8 mouse cellular contexts compared by ENCODE assay signal in the genomic region with DNA sequence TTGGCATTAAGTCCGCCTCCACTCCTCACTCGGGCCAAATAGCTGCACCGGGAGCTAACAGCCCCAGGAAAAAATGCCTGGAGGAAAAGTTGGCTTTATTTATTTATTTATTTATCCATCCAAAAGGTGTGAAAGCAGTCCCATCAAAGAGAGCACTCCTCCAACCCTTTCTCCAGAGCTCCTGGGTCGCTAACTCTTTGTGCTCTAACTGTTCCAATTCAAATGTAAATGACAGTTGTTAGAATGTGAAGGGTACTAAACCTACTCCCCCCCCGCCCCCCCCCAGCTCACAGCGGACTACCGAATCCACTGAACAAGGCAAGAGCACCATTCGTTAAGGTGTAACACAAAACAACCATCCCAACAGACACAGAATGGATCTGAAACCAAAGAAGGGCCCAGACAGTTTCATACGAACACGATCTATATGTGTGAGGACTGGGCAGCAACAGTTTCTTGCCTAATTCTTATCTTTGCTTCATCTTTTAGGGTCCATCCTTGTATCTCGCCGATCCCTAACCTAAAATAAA. TPM values are rescaled to one million over a fixed set of nuclear protein-coding genes. Genes with fewer than 3 reads are reported as not detected.
DNase-seq lines count a peak whose midpoint lies in the region; ATAC-seq lines count a peak whose summit lies in the region.

No protein-coding gene starts in this region.

- no peak overlapping the region for H3K27ac ChIP-seq in lung, embryonic 15.5 days
- H3K27ac ChIP-seq in embryonic facial prominence, embryonic 13.5 days, result peak overlapping the region; percentile 86; the same call in 1 of the 2 replicates
- no peak overlapping the region for H3K27ac ChIP-seq in intestine, embryonic 16.5 days (ENCODE audit: low read length)
- peak overlapping the region; percentile 94 for H3K27ac ChIP-seq in neural tube, embryonic 15.5 days (replicated peaks)

- no peak for DNase-seq in lung, adult 18-20 months
- DNase-seq in right cerebral cortex, postnatal 4 days, result no peak
- no peak for DNase-seq in urinary bladder, adult 2 months (ENCODE audit: low spot score)
- DNase-seq in Muller cell, postnatal 12 days (ENCODE audit: inconsistent ontology term), result no peak

- H3K4me2 ChIP-seq in lung, embryonic 15.5 days, result peak overlapping the region; percentile 57
- H3K4me2 ChIP-seq in embryonic facial prominence, embryonic 13.5 days, result peak overlapping the region; percentile 61
- peak overlapping the region; percentile 40 for H3K4me2 ChIP-seq in intestine, embryonic 16.5 days (ENCODE audit: low read depth, low read length)
- peak overlapping the region; percentile 65 for H3K4me2 ChIP-seq in neural tube, embryonic 15.5 days

- H3K36me3 ChIP-seq in lung, embryonic 15.5 days, result no peaks in the 10 kb centered on the region
- H3K36me3 ChIP-seq in embryonic facial prominence, embryonic 13.5 days, result no peaks in the 10 kb centered on the region
- no peaks in the 10 kb centered on the region for H3K36me3 ChIP-seq in intestine, embryonic 16.5 days (ENCODE audit: control insufficient read depth, insufficient read depth, low read length)
- H3K36me3 ChIP-seq in neural tube, embryonic 15.5 days, result no peaks in the 10 kb centered on the region

- no peaks in the 10 kb centered on the region for H3K4me1 ChIP-seq in lung, embryonic 15.5 days
- H3K4me1 ChIP-seq in embryonic facial prominence, embryonic 13.5 days, result no peaks in the 10 kb centered on the region
- H3K4me1 ChIP-seq in intestine, embryonic 16.5 days (ENCODE audit: control insufficient read depth, insufficient read depth, low read length), result no peaks in the 10 kb centered on the region
- H3K4me1 ChIP-seq in neural tube, embryonic 15.5 days, result peaks cover 10% of the 10 kb centered on the region

- H3K4me3 ChIP-seq in lung, embryonic 15.5 days, result peak overlapping the region; percentile 55
- H3K4me3 ChIP-seq in embryonic facial prominence, embryonic 13.5 days, result peak overlapping the region; percentile 52
- H3K4me3 ChIP-seq in intestine, embryonic 16.5 days (ENCODE audit: low read length), result peak overlapping the region; percentile 59
- H3K4me3 ChIP-seq in neural tube, embryonic 15.5 days (replicated peaks), result peak overlapping the region; percentile 55

- H3K9ac ChIP-seq in lung, embryonic 15.5 days, result peak overlapping the region; percentile 52
- H3K9ac ChIP-seq in embryonic facial prominence, embryonic 13.5 days, result peak overlapping the region; percentile 73
- peak overlapping the region; percentile 72 for H3K9ac ChIP-seq in intestine, embryonic 16.5 days (ENCODE audit: low read depth, low read length)
- H3K9ac ChIP-seq in neural tube, embryonic 15.5 days (replicated peaks), result peak overlapping the region; percentile 52

- no peaks in the 10 kb centered on the region for H3K27me3 ChIP-seq in lung, embryonic 15.5 days
- H3K27me3 ChIP-seq in embryonic facial prominence, embryonic 13.5 days, result no peaks in the 10 kb centered on the region; the same call in 1 of the 2 replicates
- no peaks in the 10 kb centered on the region for H3K27me3 ChIP-seq in intestine, embryonic 16.5 days (replicated peaks; ENCODE audit: control insufficient read depth, insufficient read depth, low read length)
- H3K27me3 ChIP-seq in neural tube, embryonic 15.5 days (replicated peaks), result no peaks in the 10 kb centered on the region

- H3K9me3 ChIP-seq in lung, embryonic 15.5 days, result no peaks in the 10 kb centered on the region
- no peaks in the 10 kb centered on the region for H3K9me3 ChIP-seq in embryonic facial prominence, embryonic 13.5 days
- no peaks in the 10 kb centered on the region for H3K9me3 ChIP-seq in intestine, embryonic 16.5 days (ENCODE audit: control insufficient read depth, low read length)
- no peaks in the 10 kb centered on the region for H3K9me3 ChIP-seq in neural tube, embryonic 15.5 days (replicated peaks)

- ATAC-seq in lung, embryonic 15.5 days (ENCODE audit: borderline replicate concordance, extremely low read depth, low FRiP score, low TSS enrichment), result no peak
- no peak for ATAC-seq in embryonic facial prominence, embryonic 13.5 days (ENCODE audit: insufficient number of reproducible peaks, insufficient read depth, low FRiP score, low TSS enrichment, low read depth)
- peak; percentile 41 for ATAC-seq in intestine, embryonic 16.5 days
- peak; percentile 48; the same call in 1 of the 2 replicates for ATAC-seq in neural tube, embryonic 15.5 days (ENCODE audit: low FRiP score)

- 18% methylated on average over 12 of the region's 12 CpGs for WGBS in lung, embryonic 15.5 days
- WGBS in embryonic facial prominence, embryonic 13.5 days, result 24% methylated on average over 12 of the region's 12 CpGs
- 13% methylated on average over 12 of the region's 12 CpGs for WGBS in intestine, embryonic 16.5 days
- WGBS in neural tube, embryonic 15.5 days, result 12% methylated on average over 12 of the region's 12 CpGs

RNA-seq across cellular contexts. Expression of gene Slc25a53, which starts 0.6 kb away (rescaled TPM):
- polyA plus RNA-seq in lung, embryonic 15.5 days (2015; fragmentation: Nextera tagmentation; extraction: Ambion mirVana), result 12.1 and 14.6 TPM in 2 replicates
- 14.1 and 14.4 TPM in 2 replicates for polyA plus RNA-seq in embryonic facial prominence, embryonic 13.5 days (2015; fragmentation: Nextera tagmentation; extraction: Ambion mirVana)
- 5.1 and 6.7 TPM in 2 replicates for polyA plus RNA-seq in intestine, embryonic 16.5 days (2015; fragmentation: Nextera tagmentation; extraction: Ambion mirVana)
- polyA plus RNA-seq in neural tube, embryonic 15.5 days (2015; fragmentation: Nextera tagmentation; extraction: Ambion mirVana), result 10.8 and 11.1 TPM in 2 replicates
- 5.9 and 6.8 TPM in 2 replicates for polyA plus RNA-seq in urinary bladder, adult 2 months (2012; rRNA removed)

RNA-seq across cellular contexts. Expression of gene Fam199x, which starts 11.9 kb away (rescaled TPM):
- 10.9 and 11.2 TPM in 2 replicates for polyA plus RNA-seq in lung, embryonic 15.5 days (2015; fragmentation: Nextera tagmentation; extraction: Ambion mirVana)
- 7.8 and 8.8 TPM in 2 replicates for polyA plus RNA-seq in embryonic facial prominence, embryonic 13.5 days (2015; fragmentation: Nextera tagmentation; extraction: Ambion mirVana)
- 3.7 TPM in 2 replicates for polyA plus RNA-seq in intestine, embryonic 16.5 days (2015; fragmentation: Nextera tagmentation; extraction: Ambion mirVana)
- polyA plus RNA-seq in neural tube, embryonic 15.5 days (2015; fragmentation: Nextera tagmentation; extraction: Ambion mirVana), result 7.1 and 7.5 TPM in 2 replicates
- 2.7 and 3.2 TPM in 2 replicates for polyA plus RNA-seq in urinary bladder, adult 2 months (2012; rRNA removed)

RNA-seq across cellular contexts. Expression of gene Zcchc18, which starts 44.6 kb away (rescaled TPM):
- polyA plus RNA-seq in lung, embryonic 15.5 days (2015; fragmentation: Nextera tagmentation; extraction: Ambion mirVana), result 11.0 and 11.4 TPM in 2 replicates
- 32.5 and 35.0 TPM in 2 replicates for polyA plus RNA-seq in embryonic facial prominence, embryonic 13.5 days (2015; fragmentation: Nextera tagmentation; extraction: Ambion mirVana)
- 12.7 and 14.3 TPM in 2 replicates for polyA plus RNA-seq in intestine, embryonic 16.5 days (2015; fragmentation: Nextera tagmentation; extraction: Ambion mirVana)
- 400 and 471 TPM in 2 replicates for polyA plus RNA-seq in neural tube, embryonic 15.5 days (2015; fragmentation: Nextera tagmentation; extraction: Ambion mirVana)
- polyA plus RNA-seq in urinary bladder, adult 2 months (2012; rRNA removed), result 1.3 and 1.5 TPM in 2 replicates

Comparison
In these comparisons a context has a peak if more than half of its experiments do, and no peak if none do; other contexts are left out.
1. ATAC-seq: peak in intestine, embryonic 16.5 days (single experiment) and neural tube, embryonic 15.5 days (single experiment); none in lung, embryonic 15.5 days (single experiment) and embryonic facial prominence, embryonic 13.5 days (single experiment).
2. H3K27ac ChIP-seq: peak in embryonic facial prominence, embryonic 13.5 days (single experiment) and neural tube, embryonic 15.5 days (single experiment); none in lung, embryonic 15.5 days (single experiment) and intestine, embryonic 16.5 days (single experiment).
3. RNA of gene Zcchc18, which starts 44.6 kb away (polyA plus RNA-seq): 400 to 471 TPM in neural tube, embryonic 15.5 days; 32.5 to 35.0 TPM in embryonic facial prominence, embryonic 13.5 days, 12.7 to 14.3 TPM in intestine, embryonic 16.5 days, 11.0 to 11.4 TPM in lung, embryonic 15.5 days and 1.3 to 1.5 TPM in urinary bladder, adult 2 months; every median in the first group is over 10 times any median in the second.
4. Peak in every context shown above with its lines, with median percentiles within 50 percentile points of each other: H3K4me2 ChIP-seq, H3K4me3 ChIP-seq and H3K9ac ChIP-seq.